Mouse (Mus musculus) ES-CJ7 (cell line): ENCODE results near the gene Clta.

Source experiments
- DNase-seq: peaks from one replicate; pipeline ENCODE4 v3.0.0; 2011; ENCODE audit warnings: low read depth, low spot score

Clta gene

GRCm38 (mm10) chr4:43980236-43980635 lies 24.0 kb upstream of the Clta start:
- DNase-seq, result no peak

DNA sequence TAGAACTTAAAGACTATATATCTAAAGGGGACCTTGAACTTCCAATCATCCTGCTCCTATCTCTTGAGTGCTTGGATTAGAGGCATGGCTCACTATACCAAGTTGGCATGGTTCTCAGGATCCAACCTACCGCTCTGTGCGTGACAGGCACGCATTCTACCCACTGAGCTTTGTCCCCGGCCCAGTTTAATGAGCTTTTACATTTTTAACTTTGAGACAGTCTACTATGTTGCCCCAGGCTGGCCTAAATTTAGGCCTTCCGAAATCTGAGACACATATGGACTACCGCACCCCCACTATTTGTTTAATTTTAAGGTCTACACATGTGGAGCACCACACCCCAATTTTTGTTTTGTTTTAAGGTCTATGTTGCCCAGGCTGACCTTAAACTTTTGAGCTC lies 23.4 kb upstream of the Clta start:
- DNase-seq, result no peak

- no peak for DNase-seq
These were observed 23.0 kb upstream of the Clta start for GRCm38 (mm10) chr4:43981251-43981650.

GRCm38 (mm10) chr4:43982053-43982732 lies 22.1 kb upstream of the Clta start:
- DNase-seq, result peak; percentile 84

- DNase-seq, result no peak
These were observed 21.1 kb upstream of the Clta start, which contains the start of gene Ccin for GRCm38 (mm10) chr4:43983181-43983580. Gene Ccin (plus strand): TSS chr4:43983483.

DNA sequence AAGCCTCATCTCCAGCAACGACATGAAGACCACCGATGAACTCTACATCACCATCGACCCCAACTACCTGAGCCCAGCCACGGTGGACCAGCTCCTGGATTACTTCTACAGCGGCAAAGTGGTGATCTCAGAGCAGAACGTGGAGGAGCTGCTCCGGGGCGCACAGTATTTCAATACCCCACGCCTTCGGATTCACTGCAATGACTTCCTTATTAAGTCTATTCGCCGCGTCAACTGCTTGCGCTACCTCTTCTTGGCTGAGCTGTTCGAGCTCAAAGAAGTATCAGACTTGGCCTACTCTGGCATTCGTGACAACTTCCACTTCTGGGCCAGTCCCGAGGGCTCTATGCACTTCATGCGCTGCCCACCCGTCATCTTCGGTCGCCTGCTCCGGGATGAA lies 20.5 kb upstream of the Clta start:
- no peak for DNase-seq

DNA sequence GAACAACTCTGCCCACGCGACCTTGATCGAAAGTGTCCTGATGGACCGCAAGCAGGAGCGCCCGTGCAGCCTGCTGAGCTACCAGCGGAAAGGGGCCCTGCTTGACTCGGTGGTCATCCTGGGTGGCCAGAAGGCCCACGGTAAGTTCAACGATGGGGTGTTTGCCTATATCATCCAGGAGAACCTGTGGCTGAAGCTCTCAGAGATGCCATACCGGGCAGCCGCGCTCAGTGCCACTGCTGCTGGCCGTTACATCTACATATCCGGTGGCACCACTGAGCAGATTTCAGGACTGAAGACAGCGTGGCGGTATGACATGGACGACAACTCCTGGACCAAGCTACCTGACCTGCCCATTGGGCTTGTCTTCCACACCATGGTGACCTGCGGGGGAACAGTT lies 19.9 kb upstream of the Clta start:
- DNase-seq, result no peak

GRCm38 (mm10) chr4:43988976-43989375 lies 15.3 kb upstream of the Clta start:
- DNase-seq, result no peak

GRCm38 (mm10) chr4:43993072-43993471 lies 11.2 kb upstream of the Clta start:
- DNase-seq, result peak; percentile 28

DNA sequence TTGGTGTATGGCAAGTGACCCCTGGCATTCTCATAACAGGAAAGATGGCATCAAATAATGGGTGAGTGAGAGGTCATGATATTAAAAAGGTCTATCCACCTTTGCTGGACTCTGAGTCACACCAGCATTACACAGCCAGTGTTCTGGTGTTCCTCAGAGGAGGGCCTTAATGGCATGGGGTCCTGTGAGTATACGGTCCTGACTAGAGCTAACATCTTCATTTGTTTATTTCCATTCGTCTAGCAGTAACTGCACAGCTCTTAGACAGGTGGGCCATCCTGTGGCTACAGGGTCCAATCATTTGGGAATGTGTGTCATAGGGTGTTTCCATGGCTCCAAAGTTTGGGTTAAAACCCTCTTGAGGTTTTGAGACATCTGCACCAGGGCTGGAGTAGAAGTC lies 9.9 kb upstream of the Clta start:
- DNase-seq, result no peak

DNA sequence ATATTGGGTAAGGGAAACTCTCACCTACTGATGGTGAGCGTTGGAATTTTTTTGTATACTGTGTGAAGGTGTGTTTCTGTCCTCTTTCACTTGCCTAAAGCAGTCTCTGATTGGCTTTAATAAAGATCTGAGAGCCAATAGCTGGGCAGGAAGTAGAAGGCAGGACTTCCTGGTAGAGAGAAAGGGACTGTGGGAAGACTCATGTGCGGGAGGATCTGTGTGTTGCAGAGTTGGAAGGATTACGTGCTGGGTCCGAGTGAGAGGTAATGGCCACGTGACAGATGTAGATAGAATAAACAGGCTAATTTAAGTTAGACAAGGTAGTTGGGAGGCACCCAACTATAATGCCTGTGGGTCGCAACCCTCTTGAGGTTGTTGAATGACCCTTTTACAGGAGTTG lies 630 bp upstream of the Clta start:
- DNase-seq, result peak; percentile 24

DNA sequence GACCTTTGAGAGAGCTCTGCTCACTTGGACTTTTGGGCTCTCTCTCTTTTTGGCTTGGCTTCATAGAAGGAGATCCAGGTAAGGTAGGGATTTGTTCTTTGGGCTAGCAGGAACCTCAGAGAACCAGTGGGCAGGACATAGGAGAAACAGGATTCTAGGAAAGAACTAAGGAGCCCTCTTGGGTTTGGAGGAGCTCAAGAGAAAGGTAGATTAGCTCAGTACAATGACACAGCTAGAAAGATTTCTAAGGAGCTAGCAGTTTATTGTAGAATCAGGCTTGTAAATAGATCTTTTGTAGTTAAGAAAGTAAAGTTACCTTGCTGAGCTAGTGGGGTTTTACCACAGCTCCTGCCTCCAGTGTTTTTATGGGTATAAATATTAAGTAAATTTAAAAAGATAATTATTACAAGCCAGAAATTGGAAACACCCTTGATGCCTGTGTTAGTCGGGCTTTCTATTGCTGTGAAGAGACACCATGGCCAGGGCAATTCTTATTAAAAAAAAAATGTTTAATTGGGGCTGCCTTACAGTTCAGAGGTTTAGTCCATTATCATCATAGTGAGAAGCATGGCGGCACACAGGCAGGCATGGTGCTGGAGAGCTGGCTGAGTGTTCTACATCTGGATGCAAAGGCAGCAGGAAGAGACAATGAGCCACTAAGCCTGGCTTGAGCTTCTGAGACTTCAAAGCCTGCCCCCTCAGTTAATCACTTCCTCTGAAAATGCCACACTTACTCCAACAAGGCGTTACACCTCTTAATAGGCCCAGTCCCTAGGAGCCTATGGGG lies 564 bp downstream of the Clta start:
- DNase-seq, result no peak

DNA sequence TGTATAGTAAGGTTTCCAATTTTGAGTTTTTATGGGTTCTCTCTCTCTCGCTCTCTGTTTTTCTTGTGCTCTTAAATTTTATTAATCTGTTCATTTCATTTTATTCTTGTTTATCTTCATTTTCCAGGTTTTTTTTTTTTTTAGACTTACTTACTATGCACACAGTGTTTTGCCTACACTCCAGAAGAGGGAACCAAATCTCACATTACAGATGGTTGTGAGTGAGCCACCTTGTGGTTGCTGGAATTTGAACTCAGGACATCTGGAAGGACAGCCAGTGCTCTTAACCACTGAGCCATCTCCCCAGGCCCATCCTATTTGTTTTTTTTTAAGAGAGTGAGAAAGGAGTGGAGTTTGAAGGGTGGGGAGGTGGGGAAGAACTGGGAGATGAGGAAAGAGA lies 5.9 kb downstream of the Clta start:
- DNase-seq, result peak; percentile 39

- no peak for DNase-seq
These were observed 6.6 kb downstream of the Clta start for GRCm38 (mm10) chr4:44010893-44011292.

- DNase-seq, result peak; percentile 25
These were observed 7.5 kb downstream of the Clta start for GRCm38 (mm10) chr4:44011799-44012198.

DNA sequence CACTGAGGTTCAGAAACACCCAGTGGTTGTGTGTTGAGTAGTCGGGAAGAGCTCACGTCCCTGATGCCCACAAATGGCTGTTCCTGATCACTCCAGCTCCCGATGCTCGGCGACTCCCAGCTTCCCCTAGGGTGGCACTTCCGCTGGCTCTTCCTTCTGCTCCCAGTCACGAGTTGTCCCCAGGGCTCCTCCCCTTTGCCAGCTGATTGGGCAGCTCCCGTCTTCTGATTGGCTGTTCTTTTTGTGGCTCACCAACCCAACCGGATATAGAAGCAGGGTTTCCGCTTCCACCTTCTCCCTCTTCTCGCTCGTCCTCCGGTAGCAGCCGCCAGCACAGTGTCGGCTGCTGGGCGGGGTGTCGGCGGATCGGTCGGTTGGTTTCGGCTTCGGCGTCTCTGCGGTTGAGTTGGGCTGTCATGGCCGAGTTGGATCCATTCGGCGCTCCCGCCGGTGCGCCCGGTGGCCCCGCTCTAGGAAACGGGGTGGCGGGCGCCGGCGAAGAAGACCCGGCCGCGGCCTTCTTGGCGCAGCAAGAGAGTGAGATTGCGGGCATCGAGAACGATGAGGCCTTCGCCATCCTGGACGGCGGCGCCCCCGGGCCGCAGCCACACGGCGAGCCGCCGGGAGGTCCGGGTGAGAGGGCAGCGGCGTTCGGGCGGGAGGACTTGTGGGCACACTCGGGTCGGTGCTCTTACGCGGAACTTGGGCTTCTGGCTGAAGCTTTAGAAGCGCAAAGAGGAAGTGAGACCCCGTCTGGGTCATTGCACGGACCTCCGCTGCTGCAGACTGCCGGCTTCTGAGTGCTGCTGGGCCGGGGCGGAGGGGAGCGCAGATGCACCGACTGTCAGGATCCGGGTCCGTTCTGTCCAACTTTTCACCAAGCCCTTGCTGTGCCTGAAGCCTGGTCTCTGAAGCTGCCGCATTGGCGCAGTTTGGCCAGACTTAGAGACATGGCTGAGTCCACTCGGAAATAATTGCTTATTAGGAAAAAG lies 8.4 kb downstream of the Clta start:
- peak; percentile 97 for DNase-seq

- no peak for DNase-seq
These were observed 9.3 kb downstream of the Clta start for GRCm38 (mm10) chr4:44013391-44014070.

GRCm38 (mm10) chr4:44016071-44016470 lies 11.8 kb downstream of the Clta start:
- DNase-seq, result no peak

DNA sequence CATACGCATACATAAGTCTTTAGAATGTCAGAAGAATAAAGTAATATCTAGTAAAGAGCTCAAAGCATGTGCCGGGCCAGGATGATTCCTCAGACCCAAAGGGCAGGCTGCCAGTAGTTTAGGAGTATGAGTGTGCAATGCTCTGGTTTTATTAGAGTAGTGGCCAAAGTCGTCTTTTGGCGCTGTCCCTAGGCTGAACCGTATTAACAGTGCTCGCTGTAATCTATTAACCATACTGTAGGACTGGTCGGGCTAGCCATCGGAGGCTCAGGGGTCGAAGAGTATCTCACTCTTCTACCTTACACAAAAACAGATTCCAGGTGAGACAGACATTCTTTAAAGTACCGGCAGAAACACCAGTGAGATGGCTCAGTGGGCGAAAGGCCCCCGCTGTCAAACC lies 12.5 kb downstream of the Clta start:
- DNase-seq, result no peak

GRCm38 (mm10) chr4:44022323-44022722 lies 18.1 kb downstream of the Clta start:
- DNase-seq, result no peak

DNA sequence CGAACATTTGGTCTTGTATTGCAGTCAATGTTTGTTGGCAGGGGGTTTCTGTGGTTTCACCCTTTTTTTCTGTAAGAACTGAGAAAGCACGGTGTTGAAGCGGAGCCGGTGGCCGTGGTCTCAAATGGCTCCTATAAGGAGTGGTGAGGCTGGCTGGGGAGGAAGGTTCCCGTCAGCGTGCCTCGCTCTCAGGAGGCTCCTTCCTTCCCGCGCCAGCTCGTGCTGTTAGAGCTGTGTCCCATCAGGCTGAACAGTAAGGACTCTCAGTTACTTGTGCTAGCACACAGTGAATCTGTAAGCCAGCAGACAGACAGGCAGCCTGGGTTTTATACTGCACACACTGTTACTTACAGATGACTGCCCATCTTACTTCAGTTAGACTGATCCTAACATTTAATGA lies 18.5 kb downstream of the Clta start:
- DNase-seq, result no peak
